Mouse (Mus musculus) neural tube, embryonic 14.5 days (tissue): ENCODE data around the gene Syncrip. TPM values are rescaled to one million over a fixed set of nuclear protein-coding genes. Genes with fewer than 3 reads are reported as not detected.

Experiments
- ATAC-seq: fragments of 200-750 bp; cut with Nextera tagmentation; 2 replicates; pipeline ENCODE4 v1.8.0; 2017; ENCODE audit warnings: low read depth, mild to moderate bottlenecking, moderate TSS enrichment, moderate library complexity
- H3K27ac ChIP-seq: fragments of 300-500 bp; sonication (generic); 2 replicates; pipeline ENCODE4 v1.5.1; 2014; ENCODE audit warnings: low read depth, mild to moderate bottlenecking, control low read depth, low read length, moderate library complexity, mixed read lengths
- H3K27me3 ChIP-seq: fragments of 300-500 bp; sonication (generic); 2 replicates; pipeline ENCODE4 v1.6.1; 2014; ENCODE audit warnings: low read length; ENCODE audit not compliant: control insufficient read depth, insufficient read depth
- H3K36me3 ChIP-seq: fragments of 300-500 bp; sonication (generic); 2 replicates; pipeline ENCODE4 v1.6.1; 2014; ENCODE audit warnings: low read length, mixed read lengths; ENCODE audit not compliant: control insufficient read depth, insufficient read depth
- H3K4me1 ChIP-seq: fragments of 300-500 bp; sonication (generic); 2 replicates; pipeline ENCODE4 v1.6.1; 2014; ENCODE audit warnings: low read length; ENCODE audit not compliant: control insufficient read depth, insufficient read depth
- H3K4me2 ChIP-seq: fragments of 300-500 bp; sonication (generic); 2 replicates; pipeline ENCODE4 v1.6.1; 2014; ENCODE audit warnings: mild to moderate bottlenecking, low read depth, low read length, control low read depth
- H3K4me3 ChIP-seq: fragments of 300-500 bp; sonication (generic); 2 replicates; pipeline ENCODE4 v1.5.1; 2014; ENCODE audit warnings: low read depth, low read length, control low read depth, mixed read lengths
- H3K9ac ChIP-seq: fragments of 300-500 bp; sonication (generic); replicated peaks from 2 replicates; pipeline ENCODE4 v1.6.1; 2014; ENCODE audit warnings: low read depth, mild to moderate bottlenecking, control low read depth, low read length, mixed read lengths
- H3K9me3 ChIP-seq: fragments of 300-500 bp; sonication (generic); 2 replicates; pipeline ENCODE4 v1.6.1; 2016; ENCODE audit warnings: low read length; ENCODE audit not compliant: control insufficient read depth
- WGBS: fragments of 180-500 bp; shearing (Covaris S2); extraction: QIAGEN DNeasy Blood & Tissue Kit; methylation state at CpG from one replicate; pipeline ENCODE4 v1.1.7; 2014; 5-methylcytosine and 5-hydroxymethylcytosine counted together
- polyA plus RNA-seq: library from polyadenylated mRNA; unstranded; fragments of >200 nt; fragmentation: Nextera tagmentation; extraction: Ambion mirVana; gene quantifications from 2 replicates; pipeline ENCODE4 v1.2.1, GENCODE M21; 2014

The Syncrip gene
- polyA plus RNA-seq, 1 experiment from 2014 or later, result 86.6 TPM

DNA sequence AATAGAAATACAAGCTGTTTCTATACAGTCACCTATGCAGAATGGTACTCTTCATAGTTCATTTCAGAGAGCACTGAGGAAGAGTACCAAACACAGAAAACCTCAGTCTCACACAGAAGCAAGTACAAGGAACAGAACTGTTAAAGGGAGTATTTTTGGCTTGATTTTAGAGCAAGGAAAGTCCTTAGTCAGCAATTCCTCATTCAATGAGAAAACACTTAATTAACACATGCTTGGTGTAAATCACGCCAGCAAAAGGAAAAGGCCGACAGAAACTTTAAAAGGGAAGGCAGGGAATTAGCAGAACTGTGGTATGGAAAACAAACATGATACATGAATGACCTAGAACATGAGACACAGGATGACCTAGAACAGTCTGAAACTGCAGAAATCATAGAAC is 72.4 kb downstream of the Syncrip start:
- H3K4me1 ChIP-seq, result no peaks in the 10 kb centered on the region
- H3K4me2 ChIP-seq, result no peak overlapping the region
- ATAC-seq, result no peak
- H3K36me3 ChIP-seq, result no peaks in the 10 kb centered on the region; the same call in 1 of the 2 replicates
- H3K9me3 ChIP-seq, result no peaks in the 10 kb centered on the region
- no peaks in the 10 kb centered on the region for H3K27me3 ChIP-seq
- H3K4me3 ChIP-seq, result no peak overlapping the region
- H3K27ac ChIP-seq, result no peak overlapping the region
- WGBS, result 71% methylated on average over 2 of the region's 2 CpGs
- no peak overlapping the region for H3K9ac ChIP-seq

DNA sequence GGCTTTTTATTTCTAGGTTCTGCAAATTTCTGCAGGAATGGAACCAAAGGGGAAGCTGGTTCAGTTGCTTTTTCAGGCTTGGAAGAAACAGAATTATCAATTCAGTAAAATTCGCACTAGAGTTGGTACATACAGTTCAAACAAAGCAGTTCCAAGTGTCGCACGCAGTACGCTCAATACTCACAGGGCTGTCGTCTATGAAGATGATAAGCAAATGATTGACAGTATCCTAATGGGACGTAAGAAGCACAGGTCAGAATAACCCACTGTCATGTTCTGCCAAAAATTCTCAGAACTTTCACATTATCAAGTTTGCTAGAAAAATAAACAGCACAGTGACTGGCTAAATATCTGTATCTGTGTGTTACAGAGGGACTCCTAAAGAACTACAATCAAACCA is 77.9 kb downstream of the Syncrip start:
- no peaks in the 10 kb centered on the region for H3K27me3 ChIP-seq
- no peak overlapping the region for H3K27ac ChIP-seq
- WGBS, result 94% methylated on average over 6 of the region's 6 CpGs
- no peaks in the 10 kb centered on the region for H3K4me1 ChIP-seq
- H3K4me3 ChIP-seq, result no peak overlapping the region
- no peak overlapping the region for H3K9ac ChIP-seq
- no peak overlapping the region for H3K4me2 ChIP-seq
- peaks cover 4% of the 10 kb centered on the region; the same call in 1 of the 2 replicates for H3K36me3 ChIP-seq
- no peak for ATAC-seq
- H3K9me3 ChIP-seq, result no peaks in the 10 kb centered on the region

- no peak overlapping the region for H3K27ac ChIP-seq
- ATAC-seq, result no peak
- no peaks in the 10 kb centered on the region for H3K4me1 ChIP-seq
- H3K27me3 ChIP-seq, result no peaks in the 10 kb centered on the region
- no peak overlapping the region for H3K4me3 ChIP-seq
- H3K4me2 ChIP-seq, result no peak overlapping the region
- peaks cover 4% of the 10 kb centered on the region; the same call in 1 of the 2 replicates for H3K36me3 ChIP-seq
- 73% methylated on average over 10 of the region's 10 CpGs for WGBS
- H3K9ac ChIP-seq, result no peak overlapping the region
- no peaks in the 10 kb centered on the region for H3K9me3 ChIP-seq
Measured at GRCm38 (mm10) chr9:88404088-88404487, 78.3 kb downstream of the Syncrip start.

DNA sequence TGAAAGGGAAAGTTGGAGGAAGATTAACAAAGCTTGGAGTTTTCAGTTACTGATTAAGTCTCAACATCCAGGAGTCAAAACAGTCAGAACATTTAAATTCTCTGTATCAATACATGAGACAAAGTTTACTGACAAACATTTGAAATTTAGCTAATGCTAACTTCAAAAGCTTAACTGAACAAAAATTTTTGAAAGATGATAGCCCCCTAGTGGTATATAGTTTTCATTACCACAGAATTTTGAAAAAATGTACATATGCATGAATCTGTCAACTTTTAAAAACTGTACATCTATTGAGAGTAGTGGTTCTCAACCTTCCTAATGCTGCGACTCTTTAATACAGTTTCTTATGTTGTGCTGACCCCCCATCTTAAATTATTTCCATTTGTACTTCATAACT is 83.9 kb downstream of the Syncrip start:
- ATAC-seq, result no peak
- H3K36me3 ChIP-seq, result no peaks in the 10 kb centered on the region; the same call in 1 of the 2 replicates
- 88% methylated on average over 1 of the region's 1 CpGs for WGBS

More for the DNA sequence above, 83.9 kb downstream of the Syncrip start:
- H3K9me3 ChIP-seq, result no peaks in the 10 kb centered on the region
- H3K4me3 ChIP-seq, result no peak overlapping the region
- H3K27ac ChIP-seq, result no peak overlapping the region
- H3K4me2 ChIP-seq, result no peak overlapping the region
- H3K9ac ChIP-seq, result no peak overlapping the region
- no peaks in the 10 kb centered on the region for H3K27me3 ChIP-seq
- H3K4me1 ChIP-seq, result no peaks in the 10 kb centered on the region

Other genes starting within 250 kb of the Syncrip start
- 0.76 and 1.0 TPM in 2 replicates for gene Nt5e, start 155.4 kb downstream of the Syncrip start, polyA plus RNA-seq
- 31.6 and 34.9 TPM in 2 replicates for gene Snx14, start 43.6 kb downstream of the Syncrip start, polyA plus RNA-seq
- gene Gm20537, start 26.0 kb downstream of the Syncrip start, polyA plus RNA-seq, result 0.46 and 0.57 TPM in 2 replicates
- 20.8 and 21.2 TPM in 2 replicates for gene Zfp949, start 65.4 kb upstream of the Syncrip start, polyA plus RNA-seq
- 0.21 and 0.29 TPM in 2 replicates for gene Trim43a, start 98.3 kb upstream of the Syncrip start, polyA plus RNA-seq
- 34.3 and 55.4 TPM in 2 replicates for gene Mthfsl, start 237.7 kb upstream of the Syncrip start, polyA plus RNA-seq
- gene Bcl2a1d, start 249.3 kb upstream of the Syncrip start, polyA plus RNA-seq, result 0.28 TPM in 1 of 2 replicates, not detected in the other